Mouse (Mus musculus): Measurements from ENCODE around the gene Tubgcp5. TPM values are rescaled to one million over a fixed set of nuclear protein-coding genes. Genes with fewer than 3 reads are reported as not detected.
A peak's percentile ranks its signal among the peaks of the same experiment; 100 is the strongest.
"Not testable (repeated sequence)": the region's sequence is repeated elsewhere in the genome, so short reads cannot be mapped to it uniquely, and the experiment has no call there.

Gene Tubgcp5
- 32.3 and 36.7 TPM in 2 replicates for polyA plus RNA-seq (2015; fragmentation: Nextera tagmentation; extraction: Ambion mirVana)

DNA sequence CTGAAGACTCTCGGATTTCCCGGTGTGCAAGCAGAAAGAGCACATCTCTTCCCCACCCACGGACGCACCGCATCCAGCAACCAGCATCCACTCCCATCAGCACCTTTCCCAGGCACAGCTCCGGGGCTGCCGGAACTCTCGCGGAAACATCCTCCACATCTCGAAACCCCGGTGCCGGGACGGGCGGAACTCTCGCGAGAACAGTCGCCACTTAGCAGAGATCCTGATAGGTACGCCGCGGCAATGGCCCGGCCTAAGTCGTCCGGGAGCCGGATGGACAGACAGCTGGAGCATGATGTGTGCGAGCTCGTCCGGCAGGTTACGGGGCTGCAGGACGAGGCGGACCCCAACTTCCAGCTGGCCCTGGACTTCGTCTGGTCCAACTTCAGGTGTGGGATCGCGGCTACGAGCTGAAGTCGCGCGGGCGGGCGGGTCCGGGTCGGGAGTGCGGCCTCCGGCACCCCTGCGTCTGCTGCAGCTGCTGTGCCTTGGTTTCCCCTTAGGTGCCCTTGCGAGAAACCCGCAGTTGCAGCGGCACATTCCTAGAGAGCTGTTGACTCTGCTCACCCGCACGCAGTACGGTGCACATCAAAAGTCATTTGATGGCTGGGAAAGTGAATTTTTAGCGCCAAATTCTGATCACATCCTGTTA is at the start of gene Tubgcp5:
Gene Tubgcp5, plus strand, starts transcription at position 203 of the 652 bp plus-strand sequence.
- under 1% methylated on average over 51 of the region's 51 CpGs for WGBS

DNA sequence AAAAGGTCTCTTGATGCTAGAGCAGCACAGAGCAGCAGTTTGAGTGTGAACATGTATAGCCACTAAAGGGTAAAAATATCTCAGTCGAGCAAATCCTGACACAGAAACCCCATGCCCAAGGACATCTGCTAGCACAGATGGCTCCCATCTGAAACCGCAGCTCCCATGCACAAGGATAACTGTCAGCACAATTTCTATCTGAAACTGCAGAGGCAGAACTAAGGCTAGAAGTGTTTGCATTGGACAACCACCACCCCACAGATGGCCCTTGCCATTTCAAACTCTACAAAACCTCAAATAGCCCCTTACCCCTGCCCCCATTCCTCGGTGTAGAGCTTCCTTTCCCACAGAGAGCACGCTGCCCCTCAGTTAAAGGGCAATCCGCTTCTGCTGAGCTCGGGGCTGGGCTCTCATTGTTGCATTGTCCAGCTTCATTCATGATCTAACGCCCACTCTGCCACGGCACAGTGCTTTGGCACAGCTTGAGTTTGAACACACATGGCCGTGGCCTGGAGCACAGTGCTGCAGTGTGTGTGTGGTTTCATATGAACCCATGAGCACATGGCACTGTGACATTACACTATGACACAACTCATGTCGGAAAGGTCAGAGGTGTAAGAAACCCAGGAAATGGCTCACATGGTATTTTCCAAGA is 49.3 kb upstream of the Tubgcp5 start:
- H3K9me3 ChIP-seq (replicated peaks), result no peaks in the 10 kb centered on the region
- no peaks in the 10 kb centered on the region for H3K27me3 ChIP-seq (replicated peaks)
- WGBS, result 35% methylated on average over 10 of the region's 10 CpGs
- ATAC-seq (ENCODE audit: low FRiP score), result peak; percentile 38
- no peak overlapping the region for H3K9ac ChIP-seq (replicated peaks)
- no peaks in the 10 kb centered on the region for H3K36me3 ChIP-seq
- no peak overlapping the region for H3K4me2 ChIP-seq
- H3K4me3 ChIP-seq (replicated peaks), result no peak overlapping the region
- H3K27ac ChIP-seq (replicated peaks), result no peak overlapping the region
- no peaks in the 10 kb centered on the region for H3K4me1 ChIP-seq

More for the DNA sequence above, at the start of gene Tubgcp5:
- Histone ChIP-seq H3K27ac (replicated peaks) (peak within 1 kb of the TSS; percentile 85), H3K27me3 (replicated peaks) (no peaks in the 10 kb centered on the region), H3K4me2 (peak within 1 kb of the TSS; percentile 71), H3K4me1 (peaks cover 17% of the 10 kb centered on the region), H3K9me3 (replicated peaks) (no peaks in the 10 kb centered on the region), H3K36me3 (peaks cover 21% of the 10 kb centered on the region), H3K4me3 (replicated peaks) (peak within 1 kb of the TSS; percentile 78), H3K9ac (replicated peaks) (peak within 1 kb of the TSS; percentile 81)
- peak; percentile 99 for ATAC-seq (ENCODE audit: low FRiP score)

DNA sequence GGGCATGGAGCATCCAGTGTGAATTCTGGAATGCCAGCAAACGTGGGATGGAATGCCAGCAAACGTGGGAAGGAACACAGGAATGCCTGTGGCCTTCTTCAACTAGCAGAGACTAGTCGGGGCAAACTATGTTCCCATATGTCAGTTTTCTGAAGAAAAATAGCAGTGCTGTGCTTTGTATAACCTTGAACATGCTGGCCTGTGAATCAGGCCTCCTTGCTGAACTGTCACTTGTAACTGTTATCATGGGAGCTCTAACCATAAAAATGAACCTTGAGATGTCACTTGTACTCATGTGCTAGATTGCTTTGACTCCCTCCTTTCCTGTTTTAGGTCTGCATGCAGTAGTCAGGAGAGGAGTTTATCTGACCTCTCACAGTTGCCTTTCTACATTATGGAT is 43.1 kb upstream of the Tubgcp5 start:
- Histone ChIP-seq H3K36me3 (no peaks in the 10 kb centered on the region), H3K4me3 (replicated peaks) (no peak overlapping the region), H3K9me3 (replicated peaks) (no peaks in the 10 kb centered on the region), H3K27me3 (replicated peaks) (no peaks in the 10 kb centered on the region), H3K4me1 (no peaks in the 10 kb centered on the region), H3K4me2 (no peak overlapping the region), H3K27ac (replicated peaks) (no peak overlapping the region), H3K9ac (replicated peaks) (no peak overlapping the region)
- 76% methylated on average over 3 of the region's 3 CpGs for WGBS
- no peak for ATAC-seq (ENCODE audit: low FRiP score)

DNA sequence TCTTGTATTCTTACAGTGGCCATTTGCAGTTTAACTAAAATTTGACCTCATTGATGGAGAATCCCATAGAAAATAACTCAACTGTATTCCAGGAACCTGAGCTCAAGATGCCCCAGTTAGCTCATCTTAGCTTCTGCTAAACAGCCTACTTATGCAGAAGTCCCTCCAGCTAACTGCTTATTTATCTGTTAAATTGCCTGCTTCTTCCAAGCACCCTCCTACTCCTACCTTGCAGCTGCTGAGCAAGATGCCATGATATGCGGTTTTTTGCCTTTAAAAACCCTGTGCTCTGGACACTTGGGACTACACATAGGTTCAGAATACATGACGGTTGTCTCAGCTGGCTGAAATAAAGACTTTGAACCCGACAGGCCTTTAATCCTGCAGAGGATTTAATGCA is 34.6 kb upstream of the Tubgcp5 start:
- H3K9me3 ChIP-seq (replicated peaks), result no peaks in the 10 kb centered on the region
- 65% methylated on average over 3 of the region's 3 CpGs for WGBS
- no peak for ATAC-seq (ENCODE audit: low FRiP score)

GRCm38 (mm10) chr7:55767926-55768325 is 26.0 kb upstream of the Tubgcp5 start, which contains the start of gene Siglech:
TSS of gene Siglech (plus strand) at chr7:55768178.
- H3K9ac ChIP-seq (replicated peaks), result no peak within 1 kb of the TSS
- ATAC-seq (ENCODE audit: low FRiP score), result no peak
- H3K36me3 ChIP-seq, result no peaks in the 10 kb centered on the region
- 61% methylated on average over 3 of the region's 3 CpGs for WGBS
- H3K4me3 ChIP-seq (replicated peaks), result no peak within 1 kb of the TSS
- no peaks in the 10 kb centered on the region for H3K4me1 ChIP-seq
- no peaks in the 10 kb centered on the region for H3K9me3 ChIP-seq (replicated peaks)
- H3K4me2 ChIP-seq, result no peak within 1 kb of the TSS
- H3K27ac ChIP-seq (replicated peaks), result no peak within 1 kb of the TSS
- no peaks in the 10 kb centered on the region for H3K27me3 ChIP-seq (replicated peaks)

More for the DNA sequence above, 34.6 kb upstream of the Tubgcp5 start:
- H3K27ac ChIP-seq (replicated peaks), result no peak overlapping the region
- H3K4me3 ChIP-seq (replicated peaks), result no peak overlapping the region
- no peaks in the 10 kb centered on the region for H3K36me3 ChIP-seq
- no peak overlapping the region for H3K9ac ChIP-seq (replicated peaks)
- H3K27me3 ChIP-seq (replicated peaks), result no peaks in the 10 kb centered on the region
- H3K4me1 ChIP-seq, result no peaks in the 10 kb centered on the region
- H3K4me2 ChIP-seq, result no peak overlapping the region

- no peak overlapping the region for H3K4me2 ChIP-seq
- ATAC-seq (ENCODE audit: low FRiP score), result no peak
- no peaks in the 10 kb centered on the region for H3K9me3 ChIP-seq (replicated peaks)
- no peaks in the 10 kb centered on the region for H3K36me3 ChIP-seq
- 47% methylated on average over 4 of the region's 4 CpGs for WGBS
- H3K9ac ChIP-seq (replicated peaks), result no peak overlapping the region
- H3K4me1 ChIP-seq, result no peaks in the 10 kb centered on the region
- H3K4me3 ChIP-seq (replicated peaks), result no peak overlapping the region
- H3K27me3 ChIP-seq (replicated peaks), result no peaks in the 10 kb centered on the region
- H3K27ac ChIP-seq (replicated peaks), result no peak overlapping the region
Observed at GRCm38 (mm10) chr7:55780011-55780410, 13.9 kb upstream of the Tubgcp5 start.

DNA sequence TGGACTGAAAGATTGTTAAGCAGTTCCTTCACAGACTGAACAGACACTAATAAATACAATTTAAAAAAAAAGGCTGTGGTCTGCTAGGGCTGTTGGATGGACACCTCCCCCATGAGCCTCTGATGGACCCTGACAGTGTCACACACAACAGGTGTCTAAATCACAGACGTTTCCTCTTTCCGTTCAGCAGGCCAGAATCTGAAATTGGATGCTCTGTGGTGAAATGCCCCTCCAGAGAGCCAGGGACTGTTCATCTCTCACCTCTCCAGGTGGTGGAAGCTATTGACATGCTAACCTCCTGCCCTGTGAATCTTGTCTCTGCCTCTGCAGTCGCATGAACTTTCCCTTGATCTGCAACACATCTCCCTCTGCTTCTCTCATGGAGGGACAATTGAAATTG is 11.5 kb upstream of the Tubgcp5 start:
- Histone ChIP-seq H3K9me3 (replicated peaks) (no peaks in the 10 kb centered on the region), H3K4me3 (replicated peaks) (no peak overlapping the region), H3K4me1 (no peaks in the 10 kb centered on the region), H3K27me3 (replicated peaks) (no peaks in the 10 kb centered on the region), H3K9ac (replicated peaks) (no peak overlapping the region), H3K27ac (replicated peaks) (no peak overlapping the region), H3K4me2 (no peak overlapping the region), H3K36me3 (no peaks in the 10 kb centered on the region)
- WGBS, result 68% methylated on average over 3 of the region's 3 CpGs
- no peak for ATAC-seq (ENCODE audit: low FRiP score)

DNA sequence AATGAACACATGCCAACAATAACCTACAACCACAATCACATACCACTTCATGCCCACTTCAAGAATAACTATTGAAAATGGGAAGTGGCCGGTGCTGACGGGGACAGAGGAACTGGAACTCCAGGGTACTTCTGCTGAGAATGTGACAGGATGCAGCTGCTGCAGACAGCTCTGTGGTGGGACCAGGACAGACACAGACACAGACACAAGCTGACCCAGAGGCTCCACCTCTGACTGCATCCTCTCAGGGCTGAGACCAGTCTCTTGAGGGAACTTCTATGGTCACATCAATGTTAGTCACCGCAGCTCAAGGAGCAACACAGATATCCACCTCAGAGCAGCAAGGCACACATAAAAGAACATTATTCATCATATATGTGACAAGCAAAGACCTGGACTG is 9.4 kb upstream of the Tubgcp5 start:
- no peak overlapping the region for H3K4me2 ChIP-seq
- no peak overlapping the region for H3K27ac ChIP-seq (replicated peaks)
- no peak overlapping the region for H3K9ac ChIP-seq (replicated peaks)
- no peaks in the 10 kb centered on the region for H3K4me1 ChIP-seq
- ATAC-seq (ENCODE audit: low FRiP score), result no peak
- H3K27me3 ChIP-seq (replicated peaks), result no peaks in the 10 kb centered on the region
- no peaks in the 10 kb centered on the region for H3K9me3 ChIP-seq (replicated peaks)
- 80% methylated on average over 3 of the region's 3 CpGs for WGBS
- H3K4me3 ChIP-seq (replicated peaks), result no peak overlapping the region
- no peaks in the 10 kb centered on the region for H3K36me3 ChIP-seq

DNA sequence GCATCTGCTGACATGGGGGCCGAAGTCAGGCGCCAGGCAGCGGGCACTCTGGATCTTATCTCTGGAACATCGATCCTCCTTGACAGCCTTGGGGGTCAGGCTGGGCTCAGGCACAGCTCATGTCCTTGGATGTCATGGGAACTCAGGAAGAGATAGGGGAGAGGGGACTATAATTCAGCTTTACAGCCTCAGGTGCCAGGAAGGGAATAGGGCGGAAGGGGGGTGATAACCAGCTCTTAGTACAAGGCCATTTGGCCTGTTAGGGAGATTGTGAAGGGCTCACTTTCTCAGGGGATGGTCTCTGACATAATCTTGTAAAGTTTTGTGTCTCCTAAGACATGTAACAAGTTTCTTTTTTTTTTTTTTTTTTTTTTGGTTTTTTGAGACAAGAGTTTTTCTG is 3.4 kb upstream of the Tubgcp5 start:
- 81% methylated on average over 5 of the region's 5 CpGs for WGBS
- H3K9ac ChIP-seq (replicated peaks); H3K27me3 ChIP-seq (replicated peaks); H3K9me3 ChIP-seq (replicated peaks); ATAC-seq (ENCODE audit: low FRiP score); H3K27ac ChIP-seq (replicated peaks); H3K4me2 ChIP-seq; H3K4me3 ChIP-seq (replicated peaks); H3K36me3 ChIP-seq: not testable (repeated sequence)
- H3K4me1 ChIP-seq, result peaks cover 17% of the 10 kb centered on the region

DNA sequence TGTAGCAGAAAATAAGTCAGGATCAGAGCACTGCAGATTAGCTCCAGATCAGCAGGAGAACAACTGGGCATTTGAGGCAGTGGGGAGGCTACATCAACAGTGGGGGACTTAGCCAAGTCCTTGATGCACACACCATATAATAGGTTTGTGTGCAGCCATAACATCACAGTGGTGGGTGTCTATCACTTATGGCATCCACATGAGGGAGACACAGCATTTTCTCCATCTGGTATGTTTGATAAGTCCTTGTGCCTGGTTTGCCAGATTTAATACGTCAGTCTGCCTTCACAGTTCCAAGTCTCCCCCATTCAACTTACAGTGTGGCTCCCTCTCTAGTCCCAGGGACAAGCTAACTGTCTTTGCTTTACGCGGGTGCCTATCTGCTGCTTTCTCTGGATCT is 1.7 kb upstream of the Tubgcp5 start:
- Histone ChIP-seq H3K4me2 (no peak overlapping the region), H3K9me3 (replicated peaks) (no peaks in the 10 kb centered on the region), H3K4me1 (peaks cover 17% of the 10 kb centered on the region), H3K27me3 (replicated peaks) (no peaks in the 10 kb centered on the region), H3K4me3 (replicated peaks) (no peak overlapping the region), H3K36me3 (peaks cover 13% of the 10 kb centered on the region), H3K27ac (replicated peaks) (no peak overlapping the region), H3K9ac (replicated peaks) (no peak overlapping the region)
- ATAC-seq (ENCODE audit: low FRiP score), result no peak
- 71% methylated on average over 3 of the region's 3 CpGs for WGBS

- 38% methylated on average over 13 of the region's 13 CpGs for WGBS
- Histone ChIP-seq H3K9ac (replicated peaks) (peak overlapping the region; percentile 81), H3K27me3 (replicated peaks) (no peaks in the 10 kb centered on the region), H3K4me3 (replicated peaks) (peak overlapping the region; percentile 78), H3K4me2 (peak overlapping the region; percentile 71), H3K36me3 (peaks cover 21% of the 10 kb centered on the region), H3K27ac (replicated peaks) (peak overlapping the region; percentile 85), H3K4me1 (peaks cover 17% of the 10 kb centered on the region), H3K9me3 (replicated peaks) (no peaks in the 10 kb centered on the region)
- peak; percentile 60 for ATAC-seq (ENCODE audit: low FRiP score)
Observed at GRCm38 (mm10) chr7:55793236-55793951, 560 bp upstream of the Tubgcp5 start.

GRCm38 (mm10) chr7:55799981-55800380 is 6.0 kb downstream of the Tubgcp5 start:
- peaks cover 6% of the 10 kb centered on the region for H3K4me1 ChIP-seq
- WGBS, result 85% methylated on average over 3 of the region's 3 CpGs
- H3K4me2 ChIP-seq, result no peak overlapping the region
- H3K9me3 ChIP-seq (replicated peaks), result no peaks in the 10 kb centered on the region
- H3K27ac ChIP-seq (replicated peaks), result no peak overlapping the region
- no peak overlapping the region for H3K4me3 ChIP-seq (replicated peaks)
- H3K9ac ChIP-seq (replicated peaks), result no peak overlapping the region
- peaks cover 62% of the 10 kb centered on the region for H3K36me3 ChIP-seq
- no peaks in the 10 kb centered on the region for H3K27me3 ChIP-seq (replicated peaks)
- ATAC-seq (ENCODE audit: low FRiP score), result no peak
